Mouse (Mus musculus) heart, postnatal 25 days (tissue): ENCODE results near the gene Flnb. TPM values are rescaled to one million over a fixed set of nuclear protein-coding genes. Genes with fewer than 3 reads are reported as not detected.

ENCODE experiments used
- DNase-seq: peaks from one replicate; pipeline ENCODE4 v3.0.0; 2022; ENCODE audit warnings: low spot score
- intact Hi-C: fragments of 180-260 bp; cut with DNase I; formaldehyde crosslinking; loops from one replicate; pipeline ENCODE4 v1.15.1; 2025
- total RNA-seq, 2 experiments: library from RNA; stranded (reverse); gene quantifications; 2 replicates each; pipeline ENCODE4 v1.2.3; 2021

Gene Flnb
- total RNA-seq, 2 experiments from 2014 or later: 21.9 to 27.7 TPM

- peak; percentile 29 for DNase-seq
- intact Hi-C loops: loop anchor here (2.0 to 5.0 kb wide), 4 partner anchors 78 to 382 kb away; partner anchors contain the start of genes Acox2 and Flnb
Measured at GRCm38 (mm10) chr14:7964219-7964889, 146.6 kb downstream of the Flnb start.

- DNase-seq: no peak
Measured at GRCm38 (mm10) chr14:7971889-7972493, 154.2 kb downstream of the Flnb start.

DNA sequence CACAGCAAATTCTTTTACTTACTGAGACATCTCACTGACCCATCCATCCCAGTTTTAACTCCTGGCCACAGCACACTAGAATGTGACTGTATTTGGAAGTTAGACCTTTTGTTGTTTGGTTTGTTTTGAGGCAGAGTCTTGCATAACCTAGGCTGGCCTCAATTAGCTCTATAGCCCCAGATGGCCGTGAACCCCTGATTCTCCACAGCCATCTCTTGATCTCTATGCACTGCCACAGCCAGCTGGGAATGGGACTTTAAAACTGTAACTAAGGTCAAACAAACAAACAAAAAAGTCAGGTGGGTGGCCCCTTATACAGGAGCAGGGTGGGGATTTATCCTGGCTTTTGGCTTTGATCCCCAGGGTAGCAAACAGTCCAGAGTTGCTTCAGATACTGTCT lies 156.9 kb downstream of the Flnb start:
- DNase-seq: no peak
- intact Hi-C loops: no loop called here

More at GRCm38 (mm10) chr14:7971889-7972493, 154.2 kb downstream of the Flnb start:
- intact Hi-C loops: no loop called here

GRCm38 (mm10) chr14:7975177-7975576 lies 157.4 kb downstream of the Flnb start:
- DNase-seq: no peak
- intact Hi-C loops: no loop called here

GRCm38 (mm10) chr14:7977471-7977870 lies 159.7 kb downstream of the Flnb start:
- no peak for DNase-seq
- intact Hi-C loops: no loop called here

DNA sequence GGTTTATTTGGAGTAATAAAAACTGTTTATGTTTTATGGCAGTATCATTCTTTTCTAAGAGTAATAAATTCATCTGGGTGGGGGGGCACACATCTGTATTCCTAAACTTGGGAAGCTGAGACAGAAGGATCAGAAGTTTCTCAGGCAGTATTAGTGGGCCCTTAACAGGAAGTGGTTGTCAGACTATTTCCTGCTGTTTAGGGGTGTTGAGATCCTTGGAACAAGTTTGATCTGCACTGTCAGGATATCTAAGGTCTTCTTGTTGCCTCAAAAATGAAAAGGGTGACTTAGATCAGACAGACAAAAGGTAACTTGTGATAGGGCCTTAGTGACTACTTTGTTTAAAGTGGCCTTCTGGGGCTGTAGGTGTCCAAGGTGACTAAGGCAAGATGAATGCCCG lies 160.4 kb downstream of the Flnb start:
- intact Hi-C loops: no loop called here

GRCm38 (mm10) chr14:7981226-7981625 lies 163.5 kb downstream of the Flnb start:
- intact Hi-C loops: loop anchor here (10.0 kb wide), 1 partner anchor 56 kb away; no protein-coding TSS in a partner anchor
- no peak for DNase-seq

More for the DNA sequence above, 160.4 kb downstream of the Flnb start:
- DNase-seq: no peak

GRCm38 (mm10) chr14:7986913-7987312 lies 169.2 kb downstream of the Flnb start:
- intact Hi-C loops: loop anchor here (10.0 kb wide), 1 partner anchor 62 kb away; no protein-coding TSS in a partner anchor
- no peak for DNase-seq

- intact Hi-C loops: loop anchor here (10.0 kb wide), 1 partner anchor 65 kb away; no protein-coding TSS in a partner anchor
- DNase-seq: no peak
Measured at GRCm38 (mm10) chr14:7989371-7989770, 171.6 kb downstream of the Flnb start.

DNA sequence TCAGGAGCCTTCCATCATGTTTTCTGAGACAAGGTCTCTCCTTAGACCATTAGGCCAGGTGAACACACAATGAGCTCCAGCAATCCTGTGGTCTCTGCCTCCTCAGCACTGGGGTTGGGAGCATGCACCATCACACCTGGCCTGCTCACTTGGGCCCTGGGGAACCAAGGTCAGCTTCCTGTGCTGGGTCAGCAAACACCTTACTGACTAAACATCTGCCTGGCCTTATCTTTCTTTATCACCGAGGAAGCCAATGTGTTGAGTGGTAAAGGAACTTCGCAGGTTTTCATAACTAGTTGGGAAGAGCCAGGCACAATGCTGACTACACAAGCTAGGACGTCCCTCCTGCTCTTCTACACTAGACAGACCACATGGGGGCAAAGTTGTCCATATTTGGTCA lies 172.2 kb downstream of the Flnb start:
- no peak for DNase-seq
- intact Hi-C loops: loop anchor here (10.0 kb wide), 1 partner anchor 65 kb away; no protein-coding TSS in a partner anchor

- intact Hi-C loops: no loop called here
Measured at GRCm38 (mm10) chr14:7991108-7991776, 173.5 kb downstream of the Flnb start.

GRCm38 (mm10) chr14:7992158-7992557 lies 174.4 kb downstream of the Flnb start:
- DNase-seq: no peak
- intact Hi-C loops: loop anchor here (1.0 kb wide), 1 partner anchor 26 kb away; no protein-coding TSS in a partner anchor

More at GRCm38 (mm10) chr14:7991108-7991776, 173.5 kb downstream of the Flnb start:
- no peak for DNase-seq

DNA sequence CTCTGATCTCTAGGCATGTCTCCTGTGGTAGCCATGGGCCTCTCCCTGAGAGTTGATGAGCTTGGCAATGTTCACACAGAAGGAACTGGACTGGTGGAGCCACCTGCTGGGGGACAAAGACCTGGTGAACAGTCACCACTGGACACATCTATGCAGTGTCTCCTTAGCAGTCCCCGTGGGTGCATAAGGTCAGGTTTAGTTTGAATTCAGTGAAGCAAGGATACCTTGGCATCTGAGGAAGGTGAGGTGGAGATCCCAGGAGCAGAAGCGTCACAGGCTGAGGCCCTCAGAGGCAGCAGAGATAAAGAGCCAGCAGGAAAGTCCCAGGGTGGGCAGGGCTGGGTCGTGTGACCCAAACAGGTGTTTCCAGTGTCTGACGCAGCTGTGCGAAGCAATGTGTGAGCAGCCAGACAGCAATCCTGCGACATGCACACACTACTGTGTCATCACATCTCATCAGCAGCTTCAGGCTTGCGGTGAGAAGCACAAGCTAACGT lies 176.6 kb downstream of the Flnb start, which contains the start of gene Dnase1l3:
Gene Dnase1l3 (minus strand): TSS at position 303 of the 497 bp plus-strand sequence.
- no peak for DNase-seq
- intact Hi-C loops: no loop called here

DNA sequence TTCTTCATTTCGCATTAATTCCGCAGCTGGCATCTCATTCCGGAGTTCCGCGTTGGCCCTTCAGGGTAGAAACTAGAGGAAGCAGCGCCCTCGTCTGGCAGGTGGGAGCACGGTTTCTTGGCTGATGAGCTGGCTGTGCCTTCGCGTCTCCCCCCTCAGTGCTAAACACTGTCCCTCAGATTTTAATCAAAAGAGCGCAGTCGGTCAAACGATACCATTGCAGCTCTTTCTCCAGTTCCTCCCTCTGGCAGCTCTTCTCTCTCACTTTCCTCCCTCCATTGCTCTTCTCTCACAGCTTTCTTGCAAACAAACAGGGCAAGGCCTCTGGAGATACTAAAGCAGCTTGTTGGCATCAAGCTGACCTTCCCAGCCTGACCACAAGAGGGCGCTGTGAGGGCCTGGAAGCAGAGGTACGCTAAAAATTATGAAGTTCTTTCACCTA lies 179.5 kb downstream of the Flnb start:
- peak; percentile 72 for DNase-seq
- intact Hi-C loops: loop anchor here (1.0 kb wide), 2 partner anchors 46 to 180 kb away; partner anchors contain the start of gene Flnb

DNA sequence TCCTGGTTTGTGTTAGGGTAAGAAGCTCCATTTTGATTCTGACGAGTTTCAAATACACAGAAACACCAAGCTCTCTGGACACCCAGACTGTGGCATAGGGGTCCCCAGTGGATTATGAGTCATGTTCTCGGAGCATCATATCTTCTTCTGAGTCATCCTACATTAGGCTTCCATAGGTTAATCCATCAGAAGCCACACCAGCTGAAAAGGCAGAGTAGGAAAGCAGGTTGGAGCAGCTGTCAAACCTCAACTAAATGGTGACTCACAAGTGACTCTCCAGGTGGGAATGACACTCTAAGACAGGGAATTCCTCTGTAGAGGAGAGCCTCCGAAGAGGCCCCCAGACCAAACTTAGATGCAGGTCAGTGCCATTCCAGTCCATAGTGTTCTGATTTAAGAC lies 181.3 kb downstream of the Flnb start:
- intact Hi-C loops: no loop called here
- DNase-seq: no peak

- intact Hi-C loops: no loop called here
Measured at GRCm38 (mm10) chr14:7999435-7999834, 181.7 kb downstream of the Flnb start.

DNA sequence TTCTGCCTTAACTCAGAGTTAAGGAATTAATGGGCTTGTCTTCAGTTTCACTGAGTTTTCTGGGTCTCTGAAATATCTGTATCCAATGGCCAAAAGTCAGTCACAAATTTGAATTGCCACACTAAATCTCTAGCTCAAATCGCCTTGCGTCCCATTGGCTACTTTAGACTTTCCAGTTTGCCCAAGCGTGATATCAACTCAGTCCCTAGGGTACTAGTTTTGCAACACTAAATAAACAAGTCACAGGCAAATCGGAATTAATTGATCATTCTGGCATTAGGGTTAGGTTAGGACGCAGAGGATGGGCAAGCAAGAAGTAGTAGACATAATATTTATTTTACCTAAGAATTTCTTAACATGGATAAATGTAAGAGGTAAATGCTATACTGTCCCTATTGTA lies 182.5 kb downstream of the Flnb start:
- intact Hi-C loops: no loop called here
- no peak for DNase-seq

More at GRCm38 (mm10) chr14:7999435-7999834, 181.7 kb downstream of the Flnb start:
- no peak for DNase-seq
